In genomic region chr11:70219873-70220272, GRCm38 (mm10) we compare ENCODE assay signal across 9 mouse cellular contexts. TPM values are rescaled to one million over a fixed set of nuclear protein-coding genes. Genes with fewer than 3 reads are reported as not detected.
A peak's percentile ranks its signal among the peaks of the same experiment; 100 is the strongest.
DNase-seq lines count a peak whose midpoint lies in the region; ATAC-seq lines count a peak whose summit lies in the region.
"Had no signal": no experiment of that assay in that cellular context is flagged by ENCODE, and none has a peak within 500 bp of the region (broad histone marks: within the 10 kb centered on the region; RNA-seq: fewer than 3 reads in every experiment).

No protein-coding gene starts in this region.

- peak overlapping the region; percentile 89 for H3K27ac ChIP-seq in heart, embryonic 10.5 days
- peak overlapping the region; percentile 91 for H3K27ac ChIP-seq in forebrain, embryonic 12.5 days
- peak overlapping the region; percentile 99 for H3K27ac ChIP-seq in liver, embryonic 13.5 days

- peak overlapping the region; percentile 91 for H3K4me2 ChIP-seq in forebrain, embryonic 12.5 days
- peak overlapping the region; percentile 97 for H3K4me2 ChIP-seq in liver, embryonic 13.5 days

- peak overlapping the region; percentile 70 for H3K4me3 ChIP-seq in heart, embryonic 10.5 days
- peak overlapping the region; percentile 57 for H3K4me3 ChIP-seq in forebrain, embryonic 12.5 days (replicated peaks)
- H3K4me3 ChIP-seq in liver, embryonic 13.5 days (replicated peaks), result peak overlapping the region; percentile 77

- peak overlapping the region; percentile 77 for H3K9ac ChIP-seq in forebrain, embryonic 12.5 days
- H3K9ac ChIP-seq in liver, embryonic 13.5 days, result peak overlapping the region; percentile 90

- H3K4me1 ChIP-seq in heart, embryonic 10.5 days, result peaks cover 39% of the 10 kb centered on the region
- peaks cover 37% of the 10 kb centered on the region for H3K4me1 ChIP-seq in forebrain, embryonic 12.5 days
- peaks cover 71% of the 10 kb centered on the region for H3K4me1 ChIP-seq in liver, embryonic 13.5 days (replicated peaks)

- H3K9me3 ChIP-seq in heart, embryonic 10.5 days, result no peaks in the 10 kb centered on the region
- H3K9me3 ChIP-seq in forebrain, embryonic 12.5 days, result no peaks in the 10 kb centered on the region
- H3K9me3 ChIP-seq in liver, embryonic 13.5 days (replicated peaks), result no peaks in the 10 kb centered on the region

- peaks cover 12% of the 10 kb centered on the region for H3K36me3 ChIP-seq in heart, embryonic 10.5 days
- H3K36me3 ChIP-seq in forebrain, embryonic 12.5 days (replicated peaks), result peaks cover 15% of the 10 kb centered on the region
- peaks cover 14% of the 10 kb centered on the region; the same call in 1 of the 2 replicates for H3K36me3 ChIP-seq in liver, embryonic 13.5 days

- WGBS in heart, embryonic 10.5 days, result 60% methylated on average over 7 of the region's 7 CpGs
- 57% methylated on average over 7 of the region's 7 CpGs for WGBS in forebrain, embryonic 12.5 days
- WGBS in liver, embryonic 13.5 days (ENCODE audit: insufficient replicate concordance), result 54% methylated on average over 7 of the region's 7 CpGs

- peaks cover 63% of the 10 kb centered on the region for H3K27me3 ChIP-seq in heart, embryonic 10.5 days (ENCODE audit: insufficient read depth, poor library complexity, severe bottlenecking)
- peaks cover 52% of the 10 kb centered on the region for H3K27me3 ChIP-seq in forebrain, embryonic 12.5 days
- H3K27me3 ChIP-seq in liver, embryonic 13.5 days, result peaks cover 26% of the 10 kb centered on the region

- ATAC-seq in forebrain, embryonic 12.5 days (ENCODE audit: low FRiP score), result no peak
- no peak for ATAC-seq in liver, embryonic 13.5 days (ENCODE audit: low read depth)

- DNase-seq in heart, embryonic 10.5 days (ENCODE audit: low spot score), result no peak
- no peak for DNase-seq in heart, adult 9 months (ENCODE audit: low spot score in 2 of 2)
- peak; percentile 56 for DNase-seq in 3T3-L1 (ENCODE audit: low read depth, low spot score)
- DNase-seq in liver, embryonic 13.5 days, result no peak
- no peak for DNase-seq in adrenal gland, postnatal 10 days
- no peak for DNase-seq in thymus, postnatal 0 days (ENCODE audit: low spot score)
- no peak for DNase-seq in ovary, postnatal 36 days (ENCODE audit: low spot score)

RNA-seq across cellular contexts. Expression of gene Slc16a13, which starts 1.0 kb away (rescaled TPM):
- polyA plus RNA-seq in heart, embryonic 10.5 days (2016; fragmentation: Nextera tagmentation; extraction: Ambion mirVana), result 10.0 and 10.4 TPM in 2 replicates
- 14.3 and 14.4 TPM in 2 replicates for polyA plus RNA-seq in forebrain, embryonic 12.5 days (2016; fragmentation: Nextera tagmentation; extraction: Ambion mirVana)
- 4.8 and 7.5 TPM in 2 replicates for polyA plus RNA-seq in liver, embryonic 13.5 days (2015; fragmentation: Nextera tagmentation; extraction: Ambion mirVana)
- 1 to 10 TPM; 3.8 to 6.2 TPM for total RNA-seq in adrenal gland, postnatal 10 days (2021)
- polyA plus RNA-seq in thymus, postnatal 0 days (2015; fragmentation: Nextera tagmentation; extraction: Ambion mirVana), result 2.3 and 2.4 TPM in 2 replicates

RNA-seq across cellular contexts. Expression of gene Slc16a11, which starts 7.3 kb away (rescaled TPM):
- polyA plus RNA-seq in heart, embryonic 10.5 days (2016; fragmentation: Nextera tagmentation; extraction: Ambion mirVana), result 0.51 and 2.4 TPM in 2 replicates
- polyA plus RNA-seq in forebrain, embryonic 12.5 days (2016; fragmentation: Nextera tagmentation; extraction: Ambion mirVana), result 1.5 and 2.5 TPM in 2 replicates
- polyA plus RNA-seq in liver, embryonic 13.5 days (2015; fragmentation: Nextera tagmentation; extraction: Ambion mirVana), result 0.73 and 0.83 TPM in 2 replicates
- total RNA-seq in adrenal gland, postnatal 10 days (2021), result 1 to 10 TPM; 1.3 to 2.5 TPM
- 1.2 and 1.9 TPM in 2 replicates for polyA plus RNA-seq in thymus, postnatal 0 days (2015; fragmentation: Nextera tagmentation; extraction: Ambion mirVana)
- total RNA-seq: megakaryocyte progenitor cell, adult 5-6 weeks had no signal

RNA-seq across cellular contexts. Expression of gene Bcl6b, which starts 9.7 kb away (rescaled TPM):
- polyA plus RNA-seq in heart, embryonic 10.5 days (2016; fragmentation: Nextera tagmentation; extraction: Ambion mirVana), result 10.7 and 15.0 TPM in 2 replicates
- polyA plus RNA-seq in forebrain, embryonic 12.5 days (2016; fragmentation: Nextera tagmentation; extraction: Ambion mirVana), result 5.7 and 5.9 TPM in 2 replicates
- 1.6 and 1.8 TPM in 2 replicates for polyA plus RNA-seq in liver, embryonic 13.5 days (2015; fragmentation: Nextera tagmentation; extraction: Ambion mirVana)
- 10 to 100 TPM; 27.1 to 31.1 TPM for total RNA-seq in adrenal gland, postnatal 10 days (2021)
- polyA plus RNA-seq in thymus, postnatal 0 days (2015; fragmentation: Nextera tagmentation; extraction: Ambion mirVana), result 1.9 and 2.2 TPM in 2 replicates
- total RNA-seq: megakaryocyte progenitor cell, adult 5-6 weeks had no signal

RNA-seq across cellular contexts. Expression of gene 0610010K14Rik, which starts 17.8 kb away (rescaled TPM):
- 142 and 153 TPM in 2 replicates for polyA plus RNA-seq in heart, embryonic 10.5 days (2016; fragmentation: Nextera tagmentation; extraction: Ambion mirVana)
- 203 and 215 TPM in 2 replicates for polyA plus RNA-seq in forebrain, embryonic 12.5 days (2016; fragmentation: Nextera tagmentation; extraction: Ambion mirVana)
- 82.5 and 85.7 TPM in 2 replicates for polyA plus RNA-seq in liver, embryonic 13.5 days (2015; fragmentation: Nextera tagmentation; extraction: Ambion mirVana)
- total RNA-seq in adrenal gland, postnatal 10 days (2021), result 10 to 100 TPM; 58.6 to 62.3 TPM
- 174 and 191 TPM in 2 replicates for polyA plus RNA-seq in thymus, postnatal 0 days (2015; fragmentation: Nextera tagmentation; extraction: Ambion mirVana)

RNA-seq across cellular contexts. Expression of gene Gm21988, which starts 19.8 kb away (rescaled TPM):
- 6.5 and 8.7 TPM in 2 replicates for polyA plus RNA-seq in heart, embryonic 10.5 days (2016; fragmentation: Nextera tagmentation; extraction: Ambion mirVana)
- 9.4 and 11.2 TPM in 2 replicates for polyA plus RNA-seq in forebrain, embryonic 12.5 days (2016; fragmentation: Nextera tagmentation; extraction: Ambion mirVana)
- polyA plus RNA-seq in liver, embryonic 13.5 days (2015; fragmentation: Nextera tagmentation; extraction: Ambion mirVana), result 6.5 and 7.1 TPM in 2 replicates
- 1 to 10 TPM; 4.0 to 4.9 TPM for total RNA-seq in adrenal gland, postnatal 10 days (2021)
- 13.0 and 13.9 TPM in 2 replicates for polyA plus RNA-seq in thymus, postnatal 0 days (2015; fragmentation: Nextera tagmentation; extraction: Ambion mirVana)
